Mouse (Mus musculus): ENCODE measurements at regions not wholly inside any gene's neighbourhood (a gene's known extent, or its start where the extent isn't known, plus 50 kb on each side); places are given as distances from the start of the nearest gene placed in this dataset.

DNA sequence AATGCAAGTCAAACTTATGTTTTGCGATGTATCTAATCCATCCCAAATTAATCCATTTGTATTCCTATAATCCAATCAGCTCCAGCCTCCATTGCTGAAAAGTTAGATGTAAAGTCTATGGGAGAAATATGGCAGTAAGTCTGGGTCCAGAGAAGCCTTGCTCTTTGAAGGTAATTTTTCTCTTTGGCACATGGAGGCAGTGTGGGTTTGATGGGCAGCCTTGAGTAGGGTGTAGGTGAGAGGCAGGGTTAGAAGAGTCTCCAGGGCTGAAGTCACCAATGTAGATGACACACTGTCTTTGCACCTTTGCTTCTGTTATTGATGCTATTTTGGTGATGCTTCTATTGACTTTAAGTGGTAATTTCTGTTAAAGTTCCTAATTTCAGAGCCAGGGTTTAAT, 370.8 kb downstream of the Bcl11a start:
- H3K4me2 ChIP-seq, result no peak overlapping the region
- WGBS (ENCODE audit: insufficient replicate concordance), result 95% methylated on average over 1 of the region's 1 CpGs
- no peaks in the 10 kb centered on the region for H3K9me3 ChIP-seq (replicated peaks; ENCODE audit: control insufficient read depth, low read length)
- no peak for ATAC-seq (replicated peaks; ENCODE audit: insufficient number of reproducible peaks, low FRiP score, low TSS enrichment)
- H3K4me3 ChIP-seq (ENCODE audit: low read depth, low read length), result no peak overlapping the region
- no peak overlapping the region for H3K9ac ChIP-seq (ENCODE audit: low read depth, low read length)
- H3K36me3 ChIP-seq (ENCODE audit: control insufficient read depth, insufficient read depth, low read length), result no peaks in the 10 kb centered on the region
- no peak overlapping the region for H3K27ac ChIP-seq (ENCODE audit: low read depth, low read length)
- no peaks in the 10 kb centered on the region for H3K4me1 ChIP-seq (ENCODE audit: control insufficient read depth, insufficient read depth, low read length)
- no peaks in the 10 kb centered on the region for H3K27me3 ChIP-seq (ENCODE audit: control insufficient read depth, insufficient read depth, low read length)

- Histone ChIP-seq H3K27ac (ENCODE audit: low read depth, low read length) (no peak overlapping the region), H3K4me2 (no peak overlapping the region), H3K9me3 (replicated peaks; ENCODE audit: control insufficient read depth, low read length) (no peaks in the 10 kb centered on the region), H3K9ac (ENCODE audit: low read depth, low read length) (no peak overlapping the region), H3K36me3 (ENCODE audit: control insufficient read depth, insufficient read depth, low read length) (no peaks in the 10 kb centered on the region), H3K4me1 (ENCODE audit: control insufficient read depth, insufficient read depth, low read length) (no peaks in the 10 kb centered on the region), H3K4me3 (ENCODE audit: low read depth, low read length) (no peak overlapping the region), H3K27me3 (ENCODE audit: control insufficient read depth, insufficient read depth, low read length) (no peaks in the 10 kb centered on the region)
- 61% methylated on average over 7 of the region's 7 CpGs for WGBS (ENCODE audit: insufficient replicate concordance)
- ATAC-seq (replicated peaks; ENCODE audit: insufficient number of reproducible peaks, low FRiP score, low TSS enrichment), result no peak
These were observed 374.4 kb downstream of the Bcl11a start for GRCm38 (mm10) chr11:24452267-24452666.

- no peak overlapping the region for H3K9ac ChIP-seq (ENCODE audit: low read depth, low read length)
- no peaks in the 10 kb centered on the region for H3K27me3 ChIP-seq (ENCODE audit: control insufficient read depth, insufficient read depth, low read length)
- no peaks in the 10 kb centered on the region for H3K9me3 ChIP-seq (replicated peaks; ENCODE audit: control insufficient read depth, low read length)
- H3K4me2 ChIP-seq, result no peak overlapping the region
- no peak overlapping the region for H3K4me3 ChIP-seq (ENCODE audit: low read depth, low read length)
- H3K27ac ChIP-seq (ENCODE audit: low read depth, low read length), result no peak overlapping the region
- 45% methylated on average over 4 of the region's 4 CpGs for WGBS (ENCODE audit: insufficient replicate concordance)
- no peaks in the 10 kb centered on the region; the same call in 1 of the 2 replicates for H3K36me3 ChIP-seq (ENCODE audit: control insufficient read depth, insufficient read depth, low read length)
- ATAC-seq (replicated peaks; ENCODE audit: insufficient number of reproducible peaks, low FRiP score, low TSS enrichment), result no peak
- no peaks in the 10 kb centered on the region for H3K4me1 ChIP-seq (ENCODE audit: control insufficient read depth, insufficient read depth, low read length)
These were observed 386.8 kb downstream of the Bcl11a start for GRCm38 (mm10) chr11:24464642-24465041.

DNA sequence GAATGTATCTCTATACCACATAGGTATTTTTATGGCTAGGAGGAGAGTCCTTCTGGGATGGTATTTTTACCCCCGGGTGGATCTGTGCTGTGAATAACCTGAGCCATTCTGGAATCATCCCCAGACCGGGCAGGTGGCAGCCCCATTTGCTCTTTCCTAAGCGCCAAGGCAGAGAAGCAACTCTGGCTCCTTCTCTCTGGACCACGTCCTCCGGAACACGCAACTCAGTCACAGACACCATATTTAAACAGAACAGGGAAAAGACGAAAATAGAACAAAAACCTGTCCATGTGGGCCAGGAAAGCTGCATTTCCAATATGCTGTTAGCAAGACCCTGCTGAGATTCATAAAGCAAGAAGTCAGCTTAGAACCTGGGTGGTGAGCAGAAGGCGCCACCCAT, 389.6 kb downstream of the Bcl11a start:
- Histone ChIP-seq H3K27me3 (ENCODE audit: control insufficient read depth, insufficient read depth, low read length) (no peaks in the 10 kb centered on the region), H3K4me2 (no peak overlapping the region), H3K9ac (ENCODE audit: low read depth, low read length) (no peak overlapping the region), H3K27ac (ENCODE audit: low read depth, low read length) (no peak overlapping the region), H3K36me3 (ENCODE audit: control insufficient read depth, insufficient read depth, low read length) (no peaks in the 10 kb centered on the region; the same call in 1 of the 2 replicates), H3K4me3 (ENCODE audit: low read depth, low read length) (no peak overlapping the region), H3K9me3 (replicated peaks; ENCODE audit: control insufficient read depth, low read length) (no peaks in the 10 kb centered on the region), H3K4me1 (ENCODE audit: control insufficient read depth, insufficient read depth, low read length) (no peaks in the 10 kb centered on the region)
- ATAC-seq (replicated peaks; ENCODE audit: insufficient number of reproducible peaks, low FRiP score, low TSS enrichment), result no peak
- WGBS (ENCODE audit: insufficient replicate concordance), result 85% methylated on average over 8 of the region's 8 CpGs

DNA sequence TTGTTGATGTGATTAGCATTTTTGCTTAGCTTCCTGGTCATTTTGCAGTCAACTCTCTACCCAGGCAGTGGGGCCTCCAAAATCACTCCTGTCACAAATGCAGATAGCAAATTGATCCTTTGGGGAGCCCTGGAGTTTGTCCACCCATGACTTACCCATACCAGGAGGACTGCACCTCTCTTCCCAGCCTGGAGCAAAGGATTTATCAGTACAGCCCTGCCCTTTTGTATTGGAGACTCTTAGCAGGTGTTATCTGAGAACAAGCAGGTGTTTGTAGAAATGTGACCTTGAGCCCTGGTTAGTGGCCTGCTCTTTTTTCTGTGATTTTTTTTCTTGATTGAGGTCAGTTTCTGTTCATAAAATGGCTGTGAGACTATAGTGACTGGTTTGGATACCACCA, 392.6 kb downstream of the Bcl11a start:
- ATAC-seq (replicated peaks; ENCODE audit: insufficient number of reproducible peaks, low FRiP score, low TSS enrichment), result no peak
- H3K27me3 ChIP-seq (ENCODE audit: control insufficient read depth, insufficient read depth, low read length), result no peaks in the 10 kb centered on the region
- H3K27ac ChIP-seq (ENCODE audit: low read depth, low read length), result no peak overlapping the region
- H3K4me2 ChIP-seq, result no peak overlapping the region
- H3K4me3 ChIP-seq (ENCODE audit: low read depth, low read length), result no peak overlapping the region
- H3K4me1 ChIP-seq (ENCODE audit: control insufficient read depth, insufficient read depth, low read length), result no peaks in the 10 kb centered on the region
- H3K9me3 ChIP-seq (replicated peaks; ENCODE audit: control insufficient read depth, low read length), result no peaks in the 10 kb centered on the region
- no peaks in the 10 kb centered on the region for H3K36me3 ChIP-seq (ENCODE audit: control insufficient read depth, insufficient read depth, low read length)
- no peak overlapping the region for H3K9ac ChIP-seq (ENCODE audit: low read depth, low read length)

DNA sequence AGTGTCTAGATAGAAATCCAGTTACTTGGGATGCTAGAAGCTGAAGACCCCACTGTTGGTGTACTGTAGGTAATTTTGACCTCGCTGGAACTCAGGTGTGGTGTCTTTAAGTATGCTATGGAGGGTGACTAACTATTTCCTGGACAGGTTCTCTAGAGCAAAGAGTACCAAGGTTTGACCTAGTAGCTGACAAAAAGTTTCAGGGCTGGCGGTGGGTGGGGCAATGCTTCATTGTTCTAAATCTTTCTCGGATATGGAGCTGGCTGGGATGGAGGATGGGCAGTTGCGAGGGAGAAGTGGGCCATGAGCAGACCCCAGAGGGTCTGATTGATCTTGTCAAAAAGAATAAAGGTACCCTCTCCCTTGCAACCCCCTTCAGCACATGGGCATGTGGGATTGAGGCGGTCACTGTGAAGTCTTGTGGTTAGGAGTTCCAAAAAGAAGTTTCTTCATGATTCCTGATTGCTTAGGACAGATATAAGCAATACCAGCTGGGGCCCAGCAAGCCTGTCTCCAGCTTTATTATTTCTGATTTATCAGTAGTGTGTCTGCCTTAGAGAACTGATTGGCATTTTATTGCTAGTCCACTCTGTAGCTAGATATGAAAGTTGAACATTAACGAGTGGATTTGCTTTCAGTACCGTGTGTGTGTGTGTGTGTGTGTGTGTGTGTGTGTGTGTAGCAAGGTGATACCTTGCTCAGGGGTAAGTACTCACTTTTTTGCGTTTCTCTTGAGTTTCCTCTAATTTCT, 394.9 kb downstream of the Bcl11a start:
- no peak overlapping the region for H3K9ac ChIP-seq (ENCODE audit: low read depth, low read length)
- H3K36me3 ChIP-seq (ENCODE audit: control insufficient read depth, insufficient read depth, low read length), result no peaks in the 10 kb centered on the region
- no peak overlapping the region for H3K27ac ChIP-seq (ENCODE audit: low read depth, low read length)
- no peak overlapping the region for H3K4me3 ChIP-seq (ENCODE audit: low read depth, low read length)
- no peaks in the 10 kb centered on the region for H3K9me3 ChIP-seq (replicated peaks; ENCODE audit: control insufficient read depth, low read length)
- H3K4me1 ChIP-seq (ENCODE audit: control insufficient read depth, insufficient read depth, low read length), result no peaks in the 10 kb centered on the region
- no peak for ATAC-seq (replicated peaks; ENCODE audit: insufficient number of reproducible peaks, low FRiP score, low TSS enrichment)
- H3K27me3 ChIP-seq (ENCODE audit: control insufficient read depth, insufficient read depth, low read length), result no peaks in the 10 kb centered on the region
- no peak overlapping the region for H3K4me2 ChIP-seq
- 78% methylated on average over 8 of the region's 8 CpGs for WGBS (ENCODE audit: insufficient replicate concordance)

DNA sequence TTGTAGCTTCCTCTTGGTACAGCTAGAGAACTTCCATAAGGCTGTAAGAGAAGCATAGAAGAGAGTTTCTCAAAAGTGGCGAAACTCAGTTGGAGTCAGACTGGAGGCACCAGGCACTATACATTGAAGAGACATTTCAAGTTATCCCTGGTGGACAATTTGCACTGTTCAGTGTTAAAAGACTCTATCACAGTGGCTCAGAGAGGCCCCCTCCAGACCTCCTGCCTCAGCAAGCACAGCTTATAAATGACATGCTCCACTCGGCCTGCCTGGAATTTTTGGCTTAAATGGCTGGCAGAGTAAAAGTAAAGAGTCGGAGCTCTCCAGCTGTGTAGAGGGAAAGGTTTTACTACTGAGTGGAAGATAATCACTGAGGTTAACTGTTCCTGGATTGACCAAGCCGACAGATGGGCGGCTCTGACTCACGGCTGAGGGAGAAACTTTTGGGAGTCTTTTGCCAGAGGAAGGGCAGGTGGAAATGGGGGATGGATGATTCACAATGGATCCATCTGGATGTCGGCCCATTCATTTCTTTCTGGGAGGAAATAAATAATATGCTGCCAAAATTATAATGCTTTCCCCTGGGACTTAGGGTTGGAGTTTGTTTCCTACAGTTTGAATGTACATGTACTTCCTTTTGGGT, 395.6 kb downstream of the Bcl11a start:
- H3K27ac ChIP-seq (ENCODE audit: low read depth, low read length), result no peak overlapping the region
- H3K27me3 ChIP-seq (ENCODE audit: control insufficient read depth, insufficient read depth, low read length), result no peaks in the 10 kb centered on the region
- no peak overlapping the region for H3K4me3 ChIP-seq (ENCODE audit: low read depth, low read length)
- H3K9ac ChIP-seq (ENCODE audit: low read depth, low read length), result no peak overlapping the region
- H3K9me3 ChIP-seq (replicated peaks; ENCODE audit: control insufficient read depth, low read length), result no peaks in the 10 kb centered on the region
- no peaks in the 10 kb centered on the region for H3K4me1 ChIP-seq (ENCODE audit: control insufficient read depth, insufficient read depth, low read length)
- 63% methylated on average over 7 of the region's 7 CpGs for WGBS (ENCODE audit: insufficient replicate concordance)
- no peak overlapping the region for H3K4me2 ChIP-seq
- no peak for ATAC-seq (replicated peaks; ENCODE audit: insufficient number of reproducible peaks, low FRiP score, low TSS enrichment)
- no peaks in the 10 kb centered on the region for H3K36me3 ChIP-seq (ENCODE audit: control insufficient read depth, insufficient read depth, low read length)

DNA sequence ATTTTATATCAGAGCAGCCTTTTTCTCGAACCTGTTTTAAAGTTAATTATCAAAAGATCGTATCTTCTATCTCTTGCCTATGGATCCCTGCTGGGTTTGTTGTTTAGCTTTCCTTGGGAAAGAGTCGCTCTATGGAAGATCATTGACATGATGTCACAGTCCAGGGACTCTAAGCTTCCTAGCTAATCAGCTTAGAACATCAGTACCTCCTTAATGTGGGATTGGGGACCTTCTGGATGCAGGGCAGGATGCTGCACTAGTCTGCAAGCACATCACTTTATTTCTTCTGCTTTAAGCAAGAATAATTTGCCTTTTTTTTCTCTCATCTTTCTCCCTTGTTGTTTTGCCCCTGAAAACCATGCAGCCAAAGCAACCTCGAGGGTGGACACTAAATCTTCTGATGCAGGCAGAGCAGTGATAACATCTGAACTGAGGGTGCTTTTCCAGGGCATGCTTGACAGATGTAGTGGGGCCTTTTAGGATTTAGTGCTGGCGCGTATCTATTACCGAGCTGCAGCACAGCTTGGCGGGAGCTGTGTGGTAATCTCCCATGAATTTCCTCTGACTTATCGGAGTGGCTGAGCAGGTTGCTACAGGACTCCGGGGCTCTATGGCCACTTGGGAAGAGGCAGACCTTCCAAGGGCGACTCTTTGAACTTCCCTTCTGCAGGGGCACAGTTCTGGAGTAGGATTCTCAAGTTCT, 425.0 kb downstream of the Bcl11a start:
- 37% methylated on average over 11 of the region's 11 CpGs for WGBS (ENCODE audit: insufficient replicate concordance)
- H3K27me3 ChIP-seq (ENCODE audit: control insufficient read depth, insufficient read depth, low read length), result no peaks in the 10 kb centered on the region
- no peak for ATAC-seq (replicated peaks; ENCODE audit: insufficient number of reproducible peaks, low FRiP score, low TSS enrichment)

More for the DNA sequence above, 425.0 kb downstream of the Bcl11a start:
- no peak overlapping the region for H3K4me2 ChIP-seq
- H3K9ac ChIP-seq (ENCODE audit: low read depth, low read length), result no peak overlapping the region
- no peaks in the 10 kb centered on the region for H3K36me3 ChIP-seq (ENCODE audit: control insufficient read depth, insufficient read depth, low read length)
- no peak overlapping the region for H3K27ac ChIP-seq (ENCODE audit: low read depth, low read length)
- H3K4me3 ChIP-seq (ENCODE audit: low read depth, low read length), result no peak overlapping the region
- H3K4me1 ChIP-seq (ENCODE audit: control insufficient read depth, insufficient read depth, low read length), result no peaks in the 10 kb centered on the region
- no peaks in the 10 kb centered on the region for H3K9me3 ChIP-seq (replicated peaks; ENCODE audit: control insufficient read depth, low read length)

All from heart, embryonic 11.5 days (tissue).